In the genomic region with DNA sequence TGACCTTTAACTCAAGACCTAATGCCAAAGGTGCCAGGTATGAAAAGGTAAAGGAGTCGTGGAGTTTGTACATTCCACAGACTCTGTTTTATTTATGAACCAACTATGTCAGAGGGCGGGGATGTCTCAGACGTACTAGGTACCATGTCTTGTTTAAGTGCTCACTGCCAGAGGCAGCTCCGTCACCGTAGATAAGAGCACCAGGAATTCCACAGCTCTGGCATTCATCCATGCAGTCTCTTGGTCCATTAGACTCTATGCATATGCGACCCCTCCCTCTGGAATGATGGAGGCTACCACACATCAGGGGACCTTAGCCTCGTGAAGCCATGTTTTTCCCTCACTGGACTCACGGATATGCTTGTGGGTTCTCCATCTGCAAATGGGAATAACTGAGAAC, we compare ENCODE assay signal across 21 mouse cellular contexts. TPM values are rescaled to one million over a fixed set of nuclear protein-coding genes. Genes with fewer than 3 reads are reported as not detected.
DNase-seq lines count a peak whose midpoint lies in the region; ATAC-seq and TF ChIP-seq lines count a peak whose summit lies in the region.
"Had no signal": no experiment of that assay in that cellular context is flagged by ENCODE, and none has a peak within 500 bp of the region (broad histone marks: within the 10 kb centered on the region; RNA-seq: fewer than 3 reads in every experiment).

No protein-coding gene starts in this region.

- peak; percentile 82 for ATAC-seq in heart, postnatal 0 days (ENCODE audit: insufficient read depth, low read depth)
- ATAC-seq: forebrain, embryonic 13.5 days had no signal

- 26% methylated on average over 8 of the region's 8 CpGs for WGBS in heart, postnatal 0 days

- H3K4me2 ChIP-seq in heart, postnatal 0 days (ENCODE audit: low read depth, low read length) = no peak overlapping the region
- H3K4me2 ChIP-seq: forebrain, embryonic 13.5 days; hindbrain, embryonic 13.5 days; midbrain, embryonic 11.5 days; neural tube, embryonic 12.5 days; stomach, embryonic 15.5 days had no signal

- H3K36me3 ChIP-seq in heart, postnatal 0 days (replicated peaks; ENCODE audit: control insufficient read depth, insufficient read depth, low read length) = no peaks in the 10 kb centered on the region
- H3K36me3 ChIP-seq: embryonic facial prominence, embryonic 10.5 days; G1E; hindbrain, embryonic 13.5 days; neural tube, embryonic 12.5 days; stomach, embryonic 15.5 days had no signal

- DNase-seq in heart, postnatal 0 days (ENCODE audit: low spot score) = peak; percentile 84
- no peak for DNase-seq in heart, adult 18-20 months
- DNase-seq in R1 (ENCODE audit: low read depth, low spot score) = peak; percentile 74
- peak; percentile 66 for DNase-seq in heart, postnatal 4 days
- DNase-seq in lung, postnatal 14 days = peak; percentile 23
- DNase-seq in left cerebral cortex, adult 8-10 months (ENCODE audit: low spot score in 2 of 2) = no peak
- DNase-seq in left cerebral cortex, adult 11 months (ENCODE audit: low spot score) = no peak
- DNase-seq: adrenal gland, adult 2 months; cerebellum, postnatal 25 days; gastrocnemius, postnatal 36 days; kidney, adult 11 months; kidney, postnatal 36 days; liver; thymus, postnatal 14 days had no signal

- no peak overlapping the region for H3K4me3 ChIP-seq in heart, postnatal 0 days (ENCODE audit: low read depth, low read length)
- H3K4me3 ChIP-seq: embryonic facial prominence, embryonic 10.5 days; forebrain, embryonic 13.5 days; hindbrain, embryonic 13.5 days; neural tube, embryonic 12.5 days; stomach, embryonic 15.5 days had no signal

- H3K27me3 ChIP-seq in heart, postnatal 0 days (ENCODE audit: control insufficient read depth, insufficient read depth, low read length) = no peaks in the 10 kb centered on the region
- H3K27me3 ChIP-seq: forebrain, embryonic 13.5 days; hindbrain, embryonic 13.5 days; neural tube, embryonic 12.5 days; stomach, embryonic 15.5 days had no signal

- H3K9ac ChIP-seq in heart, postnatal 0 days (replicated peaks; ENCODE audit: low read depth, low read length) = no peak overlapping the region
- H3K9ac ChIP-seq: forebrain, embryonic 13.5 days; hindbrain, embryonic 13.5 days; neural tube, embryonic 12.5 days; stomach, embryonic 15.5 days had no signal

- peak overlapping the region; percentile 41 for H3K27ac ChIP-seq in heart, postnatal 0 days (ENCODE audit: low read depth)
- H3K27ac ChIP-seq: embryonic facial prominence, embryonic 10.5 days; forebrain, embryonic 13.5 days; hindbrain, embryonic 13.5 days; neural tube, embryonic 12.5 days; stomach, embryonic 15.5 days had no signal

- no peak for TF ChIP-seq CTCF in heart, postnatal 0 days (IDR thresholded peaks at IDR 0.05; ENCODE audit: low read depth)

- TF ChIP-seq EP300 in heart, postnatal 0 days (IDR thresholded peaks at IDR 0.05; ENCODE audit: low read depth) = peak; percentile 19; the same call in 1 of the 2 replicates

- H3K4me1 ChIP-seq in heart, postnatal 0 days (ENCODE audit: control insufficient read depth, insufficient read depth) = peaks cover 75% of the 10 kb centered on the region
- H3K4me1 ChIP-seq: hindbrain, embryonic 13.5 days had no signal

- H3K9me3 ChIP-seq in heart, postnatal 0 days (replicated peaks; ENCODE audit: control insufficient read depth, low read length) = no peaks in the 10 kb centered on the region
- H3K9me3 ChIP-seq: embryonic facial prominence, embryonic 10.5 days; forebrain, embryonic 13.5 days; G1E; hindbrain, embryonic 13.5 days; neural tube, embryonic 12.5 days; stomach, embryonic 15.5 days had no signal

RNA-seq across cellular contexts. Expression of gene Creb3l2, which starts 53.0 kb away (rescaled TPM):
- 32.4 and 39.7 TPM in 2 replicates for total RNA-seq in heart, postnatal 0 days (2014; rRNA removed; ENCODE audit: low replicate concordance)
- polyA plus RNA-seq in heart, postnatal 0 days (2015; fragmentation: Nextera tagmentation; extraction: Ambion mirVana) = 16.3 TPM in 2 replicates
- total RNA-seq in heart, adult 18-20 months (2021) = 10 to 100 TPM; 23.2 to 24.1 TPM
- 10 to 100 TPM; 61.7 to 66.7 TPM for total RNA-seq in heart, postnatal 4 days (2021)
- 10 to 100 TPM in 1 of 4 experiments, 1 to 10 TPM in 3; 7.9 to 10.8 (median 9.6) TPM for total RNA-seq in left cerebral cortex, adult 8-10 months (2022)
- polyA plus RNA-seq: G1E had no signal

Comparison
In these comparisons a context has a peak if more than half of its experiments do, and no peak if none do; other contexts are left out.
1. DNase-seq: peak in heart, postnatal 0 days (single experiment), R1 (single experiment), heart, postnatal 4 days (single experiment) and lung, postnatal 14 days (single experiment); none in heart, adult 18-20 months (0 of 2), left cerebral cortex, adult 8-10 months (0 of 2) and left cerebral cortex, adult 11 months (single experiment).